Mouse (Mus musculus) right cerebral cortex, postnatal 4 days (tissue): Measurements from ENCODE around the gene Dlgap3.

Experiments used
- DNase-seq: peaks from one replicate; pipeline ENCODE4 v3.0.0-alpha.2; 2022

The Dlgap3 gene

DNA sequence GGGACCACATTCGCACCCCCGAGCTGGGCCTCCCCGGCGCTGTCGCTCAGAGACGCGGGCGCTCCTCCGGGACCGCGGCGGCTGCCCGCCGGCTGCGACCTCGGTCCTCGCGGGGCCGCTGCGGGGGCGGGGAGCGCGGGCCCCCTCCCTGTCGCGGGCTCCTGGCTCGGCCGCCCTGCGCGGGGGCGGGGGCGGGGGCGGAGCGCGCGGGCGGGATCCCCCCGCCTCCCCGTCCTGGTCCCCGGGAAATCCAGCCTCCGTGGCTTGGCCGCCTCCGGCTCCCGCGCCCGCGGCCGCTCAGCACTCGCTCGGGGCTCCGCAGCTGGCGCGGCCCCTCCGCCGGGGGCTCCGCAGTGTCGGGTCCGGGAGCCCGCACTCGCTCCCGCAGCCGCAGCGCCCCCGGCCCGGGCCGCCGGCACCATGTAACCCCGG is at the start of gene Dlgap3:
Gene Dlgap3 (plus strand): TSS at position 291 of the 432 bp plus-strand sequence.
- DNase-seq: peak; percentile 65

DNA sequence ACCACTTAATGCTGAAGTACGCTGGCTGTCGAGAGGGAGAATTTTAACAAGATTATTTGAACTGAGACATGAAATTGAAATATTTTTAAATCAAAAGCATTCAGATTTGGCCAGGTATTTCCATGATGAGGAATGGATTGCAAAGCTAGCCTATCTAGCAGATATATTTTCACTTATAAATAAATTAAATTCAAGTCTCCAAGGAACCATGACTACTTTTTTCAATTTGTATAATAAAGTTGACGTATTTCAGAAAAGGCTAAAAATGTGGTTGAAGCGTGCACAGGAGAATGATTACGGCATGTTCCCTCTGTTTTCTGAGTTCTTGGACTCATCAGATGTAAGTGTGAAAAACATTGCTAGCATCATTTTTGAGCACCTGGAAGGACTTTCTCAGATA is 45.6 kb upstream of the Dlgap3 start, which contains the start of gene Tmem35b:
Gene Tmem35b (plus strand): TSS at position 301 of the 400 bp plus-strand sequence.
- no peak for DNase-seq

GRCm38 (mm10) chr4:127124331-127124730 is 44.7 kb upstream of the Dlgap3 start:
- DNase-seq: no peak

GRCm38 (mm10) chr4:127125834-127126463 is 43.1 kb upstream of the Dlgap3 start:
- peak; percentile 77 for DNase-seq

GRCm38 (mm10) chr4:127134687-127135086 is 34.3 kb upstream of the Dlgap3 start:
- no peak for DNase-seq

DNA sequence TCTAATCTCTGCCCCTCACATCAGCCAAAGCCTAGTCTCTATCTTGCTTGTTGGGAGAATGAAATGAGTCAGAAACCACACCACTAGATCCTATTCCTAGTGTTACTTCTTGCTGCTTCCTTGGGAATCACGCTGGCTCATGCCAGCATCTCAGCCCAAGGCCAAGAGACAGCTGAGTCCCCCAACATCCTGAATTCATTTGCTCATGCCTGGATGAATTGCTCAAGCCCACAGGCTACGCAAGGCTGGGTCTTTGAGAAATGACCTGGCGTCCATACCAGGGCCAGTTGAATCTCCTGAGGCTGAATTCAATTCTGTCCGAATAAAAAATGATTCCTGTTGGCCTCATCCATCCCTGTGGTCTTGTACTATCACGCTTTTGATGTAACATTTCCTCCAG is 31.4 kb upstream of the Dlgap3 start:
- DNase-seq: no peak

- peak; percentile 4 for DNase-seq
Observed at GRCm38 (mm10) chr4:127138486-127138885, 30.5 kb upstream of the Dlgap3 start.

- no peak for DNase-seq
Observed at GRCm38 (mm10) chr4:127150031-127150430, 19.0 kb upstream of the Dlgap3 start.

DNA sequence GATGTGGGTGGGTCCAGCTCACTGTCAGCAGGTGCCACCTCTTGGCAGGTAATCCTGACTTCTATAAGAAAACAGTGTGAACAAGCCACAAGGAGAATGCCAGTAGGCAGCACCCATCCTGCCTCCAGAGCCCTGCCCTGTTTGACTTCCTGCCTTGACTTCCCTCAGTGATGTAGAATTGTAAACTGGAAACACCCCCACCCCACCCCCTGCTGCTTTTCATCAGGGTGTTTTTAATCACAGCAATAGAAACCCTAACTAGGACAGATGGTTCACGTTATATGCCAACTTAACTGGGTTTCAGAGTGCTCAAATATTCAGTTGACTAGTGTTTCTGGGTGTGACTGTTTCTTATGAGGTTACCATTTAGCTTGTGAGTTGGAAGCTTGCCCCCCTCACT is 15.7 kb upstream of the Dlgap3 start:
- no peak for DNase-seq

- no peak for DNase-seq
Observed at GRCm38 (mm10) chr4:127155757-127156156, 13.2 kb upstream of the Dlgap3 start.

DNA sequence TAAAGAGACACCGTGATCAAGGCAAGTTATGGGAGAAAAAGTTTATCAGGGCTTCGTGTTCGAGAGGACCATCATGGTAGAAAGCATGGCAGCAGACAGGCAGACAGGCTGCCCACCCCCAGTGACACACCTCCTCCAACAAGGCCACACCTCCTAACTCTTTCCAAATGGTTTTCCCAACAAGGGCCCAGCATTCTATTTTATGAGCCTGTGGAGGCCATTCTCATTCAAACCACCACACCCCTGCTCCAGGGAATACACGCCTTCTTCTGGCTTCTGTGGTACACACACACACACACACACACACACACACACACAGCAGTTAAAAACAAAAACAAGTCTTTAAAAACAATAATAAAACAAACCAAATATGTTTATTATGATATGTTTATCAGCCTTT is 11.3 kb upstream of the Dlgap3 start:
- no peak for DNase-seq

GRCm38 (mm10) chr4:127163926-127164325 is 5.1 kb upstream of the Dlgap3 start:
- DNase-seq: no peak

- DNase-seq: no peak
Observed at GRCm38 (mm10) chr4:127167096-127167495, 1.9 kb upstream of the Dlgap3 start.

GRCm38 (mm10) chr4:127167731-127168130 is 1.3 kb upstream of the Dlgap3 start:
- no peak for DNase-seq

- peak; percentile 82 for DNase-seq
Observed at GRCm38 (mm10) chr4:127168211-127168913, 642 bp upstream of the Dlgap3 start.

DNA sequence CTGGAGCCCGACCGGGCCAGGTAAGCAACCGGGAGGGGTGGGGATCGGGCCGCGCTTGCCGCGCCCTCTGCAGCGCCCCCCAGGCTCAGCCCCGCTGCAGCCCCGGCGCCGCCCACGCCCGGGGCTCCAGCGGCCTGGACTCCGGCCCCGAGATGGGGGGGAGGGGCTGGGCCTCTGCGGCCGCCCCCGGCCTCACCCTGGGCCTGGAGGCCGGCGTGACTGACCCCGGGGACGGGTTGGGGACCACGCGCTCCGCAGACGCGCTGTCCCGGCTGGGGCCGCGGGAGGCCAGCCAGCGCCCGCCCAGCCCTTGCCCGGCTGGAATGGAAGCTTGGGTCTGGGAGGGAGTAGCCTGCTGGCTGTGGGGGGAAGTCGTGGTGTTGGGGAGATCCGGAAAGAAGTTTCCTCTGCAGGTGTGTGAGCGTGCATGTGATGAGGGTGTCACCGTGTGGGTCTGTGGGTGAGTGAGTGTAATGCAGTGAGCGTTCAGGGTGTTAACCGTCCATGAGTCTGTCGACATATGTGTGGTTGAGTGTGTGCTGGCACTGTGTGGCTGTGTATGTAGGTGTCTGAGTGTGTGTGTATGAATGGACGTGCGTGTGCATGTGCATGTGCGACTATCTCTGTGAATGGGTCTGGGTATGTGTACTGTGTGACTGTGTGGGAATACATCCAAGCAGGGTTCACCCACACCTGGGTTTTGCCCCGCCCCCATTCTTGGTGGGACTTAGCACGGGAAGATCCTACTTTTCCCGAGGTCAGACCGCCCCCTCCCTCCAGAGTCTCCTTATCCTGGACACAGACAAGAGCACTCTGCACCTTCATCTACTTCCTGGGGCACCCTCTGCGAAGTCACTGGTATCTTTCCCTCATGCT is 580 bp downstream of the Dlgap3 start:
- DNase-seq: no peak

DNA sequence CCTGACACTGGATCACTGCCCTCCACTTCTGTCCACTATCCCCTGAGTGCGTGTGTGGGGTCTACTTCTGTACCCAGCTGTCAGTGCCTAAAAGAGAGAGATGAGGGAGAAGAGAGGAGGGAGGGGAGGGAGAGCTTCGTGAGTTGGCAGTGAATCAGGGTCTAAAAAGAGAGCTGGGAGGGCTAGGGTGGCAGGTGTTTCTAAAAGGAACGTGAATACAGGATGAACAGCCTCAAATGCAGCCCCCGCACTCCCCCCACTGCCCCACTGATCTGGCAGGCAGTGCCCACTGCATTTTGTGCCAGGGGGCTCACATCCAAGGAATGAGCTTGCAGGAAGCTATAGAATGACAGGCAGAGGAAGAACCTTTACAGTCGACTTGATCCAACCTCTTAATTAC is 1.9 kb downstream of the Dlgap3 start:
- peak; percentile 42 for DNase-seq

- no peak for DNase-seq
Observed at GRCm38 (mm10) chr4:127171341-127171905, 2.4 kb downstream of the Dlgap3 start.

DNA sequence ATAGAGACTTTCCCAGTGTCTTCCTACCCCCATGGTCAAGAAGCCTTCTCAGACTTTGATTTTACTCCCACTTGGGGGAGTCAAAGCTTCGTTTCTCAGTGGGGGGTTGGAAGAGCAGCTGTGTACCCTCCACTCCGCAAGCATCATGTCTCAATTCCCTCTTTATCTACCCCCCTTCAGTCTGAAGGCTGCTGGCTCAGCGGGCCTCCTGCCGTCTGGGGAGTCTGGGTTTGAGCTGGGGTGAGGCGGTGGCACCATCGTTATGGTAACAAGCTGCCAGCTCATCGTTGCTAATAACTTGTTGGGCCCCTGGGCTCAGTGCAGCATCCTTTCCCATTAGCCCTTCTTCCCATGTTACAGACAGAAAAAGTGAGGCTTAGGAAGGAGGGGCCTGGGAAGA is 3.1 kb downstream of the Dlgap3 start:
- DNase-seq: no peak

- DNase-seq: no peak
Observed at GRCm38 (mm10) chr4:127172614-127173013, 3.6 kb downstream of the Dlgap3 start.

- DNase-seq: peak; percentile 39
Observed at GRCm38 (mm10) chr4:127173461-127173860, 4.5 kb downstream of the Dlgap3 start.

- DNase-seq: no peak
Observed at GRCm38 (mm10) chr4:127174075-127174899, 5.3 kb downstream of the Dlgap3 start.
